Mouse (Mus musculus) c-Kit-positive CD71-positive TER-119-negative erythroid progenitor cells, embryonic 14.5 days (primary cell): ENCODE measurements around the gene Mrps22.
A peak's percentile ranks its signal among the peaks of the same experiment; 100 is the strongest.

Experiments used
- DNase-seq: peaks from one replicate; pipeline ENCODE4 v3.0.0-alpha.2; 2013; ENCODE audit warnings: low read depth

Gene Mrps22

DNA sequence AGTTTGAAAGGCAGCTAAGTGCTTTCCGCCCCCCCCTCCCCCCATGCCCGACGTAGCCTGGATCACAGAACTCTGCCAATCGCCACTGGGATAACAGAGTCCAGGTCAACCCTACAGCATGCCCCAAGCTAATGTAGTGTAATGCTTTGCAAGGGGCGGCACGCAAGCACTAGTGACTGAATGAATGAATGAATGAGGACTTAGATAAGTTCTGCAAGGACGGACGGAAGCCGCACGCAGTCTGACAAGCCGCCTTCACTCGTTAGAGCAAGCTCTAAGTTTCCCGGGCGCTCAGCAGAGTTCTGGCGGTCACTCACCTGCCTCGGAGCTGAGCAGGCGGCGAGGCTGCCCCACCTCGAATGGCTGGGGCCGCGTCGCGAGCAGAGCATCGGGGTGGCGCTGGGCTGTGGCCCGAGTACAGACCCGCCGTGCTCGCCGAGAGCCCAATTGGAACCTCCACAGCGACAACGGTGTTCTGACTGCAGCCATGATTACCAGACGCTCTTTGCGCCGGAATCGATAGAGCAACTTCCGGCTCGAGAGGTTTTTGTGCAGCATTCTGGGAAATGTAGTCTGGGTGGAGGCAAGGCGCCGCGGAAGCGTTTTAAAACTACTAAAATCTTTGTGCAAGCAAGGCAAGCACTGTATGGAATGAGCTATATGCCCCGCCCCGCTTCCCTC, at the start of gene Mrps22:
Gene Mrps22 (minus strand): TSS at position 505 of the 681 bp plus-strand sequence.
- peak; percentile 90 for DNase-seq

DNA sequence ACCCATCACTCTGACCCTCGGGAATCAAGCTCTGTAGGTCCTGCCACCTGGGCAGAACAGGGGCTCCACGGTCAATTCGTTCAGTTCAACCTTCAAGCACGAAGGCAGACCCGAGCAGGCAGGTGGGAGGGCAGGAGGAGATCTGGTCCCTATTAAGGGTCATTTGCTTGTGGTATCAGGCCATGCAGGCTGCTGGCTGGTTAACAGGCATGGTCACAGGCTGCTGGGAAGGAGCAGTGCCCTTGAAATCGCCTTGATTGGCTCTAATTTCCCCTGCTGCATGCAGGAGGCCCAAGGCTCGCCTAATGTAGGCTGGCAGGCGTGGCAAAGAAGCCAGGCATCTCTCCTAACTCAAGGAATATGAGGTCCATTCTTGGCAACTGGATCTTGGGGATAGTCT, 49.1 kb upstream of the Mrps22 start:
- DNase-seq, result no peak

DNA sequence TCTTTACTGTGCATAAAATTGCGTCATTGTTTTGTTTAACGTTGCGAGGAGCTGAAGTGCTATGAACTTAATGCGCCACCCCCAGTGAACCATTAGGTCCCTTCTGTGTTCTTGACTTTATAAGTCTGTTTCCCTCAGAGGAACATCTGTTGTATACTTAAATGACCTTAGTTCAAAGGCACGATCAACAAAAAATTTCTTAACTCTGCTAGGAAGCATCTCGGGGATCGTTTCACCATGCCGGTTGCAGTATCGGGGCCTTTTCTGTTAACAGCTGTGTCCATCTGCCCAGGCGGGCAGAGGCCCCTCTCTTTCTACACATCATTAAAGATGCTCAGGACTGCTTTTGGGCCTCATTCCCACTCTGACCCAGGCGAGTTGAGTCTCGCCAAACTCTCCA, 46.0 kb upstream of the Mrps22 start:
- no peak for DNase-seq

DNA sequence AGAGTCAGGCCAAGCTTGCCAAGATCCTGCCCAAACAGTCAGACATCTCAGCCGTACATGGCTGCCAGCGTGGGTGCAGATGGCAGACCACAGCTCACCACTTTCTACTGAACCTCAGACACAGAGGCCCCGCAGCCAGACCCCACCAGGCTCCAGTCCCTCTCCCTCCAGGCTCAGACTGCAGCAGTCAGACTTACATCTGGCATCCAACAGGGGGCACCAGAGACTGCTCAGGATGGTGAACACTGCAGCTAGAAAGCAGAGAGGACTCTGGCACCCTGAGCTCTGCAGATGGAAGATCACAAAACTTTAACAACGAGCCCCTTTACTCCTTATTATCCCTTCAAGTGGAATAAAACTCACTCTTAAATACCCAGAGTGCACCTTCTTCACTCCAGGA, 44.3 kb upstream of the Mrps22 start:
- DNase-seq, result peak; percentile 8

DNA sequence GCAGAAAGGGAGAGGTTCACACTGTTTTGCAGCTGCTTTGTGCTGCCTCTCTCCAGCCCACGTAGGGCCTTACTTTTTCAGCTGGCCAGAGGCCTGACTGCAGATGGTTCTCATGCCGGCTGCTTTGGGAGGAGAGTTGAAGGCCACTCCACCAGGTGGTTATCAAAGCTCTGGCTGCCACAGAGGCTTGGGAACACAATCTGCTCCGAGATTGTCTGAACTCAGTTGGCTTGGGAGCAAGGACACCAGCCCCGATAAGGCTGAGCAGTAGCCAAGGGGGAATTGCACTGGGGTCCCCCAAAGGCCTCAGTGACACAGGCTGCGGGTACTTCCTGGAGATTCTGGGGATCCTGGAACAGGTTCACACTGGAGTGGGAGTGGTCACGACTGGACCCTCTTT, 40.7 kb upstream of the Mrps22 start:
- no peak for DNase-seq

DNA sequence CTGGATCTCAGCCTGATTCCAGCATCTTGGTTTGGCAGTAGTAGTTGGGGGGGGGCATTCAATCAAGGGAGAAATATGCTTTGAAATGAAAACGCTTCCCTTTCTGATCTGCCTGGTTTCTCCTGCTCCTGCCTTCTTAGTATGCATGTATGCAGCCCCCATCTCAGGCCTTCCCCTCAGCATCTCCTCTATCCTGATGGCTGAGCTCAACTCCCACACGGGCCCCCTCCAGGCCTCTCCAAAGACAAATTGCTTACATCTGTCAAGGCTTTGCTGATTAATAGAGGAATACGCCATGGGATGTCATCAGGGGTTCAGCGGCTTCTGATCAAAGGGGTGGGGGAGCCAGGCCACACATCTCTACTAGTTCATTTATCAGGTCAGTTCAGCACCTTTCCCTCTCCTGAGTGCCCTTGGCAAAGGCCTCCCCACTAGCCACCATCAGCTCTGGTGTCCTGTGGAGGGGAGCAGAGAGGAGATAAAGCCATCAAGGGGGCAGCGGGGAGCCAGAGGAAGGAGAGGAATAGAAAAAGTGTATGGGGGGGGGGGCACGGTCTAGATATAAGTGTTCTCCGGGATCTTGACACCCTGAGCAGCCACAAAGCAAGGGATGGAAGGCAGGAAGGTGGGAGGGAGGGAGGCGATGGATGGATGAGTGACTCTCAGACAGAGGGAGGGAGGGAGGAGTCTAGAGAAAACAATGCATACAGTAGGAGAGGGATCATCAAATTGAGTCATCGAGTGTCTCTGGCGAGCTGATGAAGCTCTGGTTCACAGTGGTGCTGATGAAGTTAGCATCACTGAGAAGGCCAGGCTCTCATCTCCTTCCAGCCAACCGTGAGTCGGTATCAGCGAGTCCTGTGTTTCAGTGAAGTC, 32.1 kb upstream of the Mrps22 start:
- no peak for DNase-seq

DNA sequence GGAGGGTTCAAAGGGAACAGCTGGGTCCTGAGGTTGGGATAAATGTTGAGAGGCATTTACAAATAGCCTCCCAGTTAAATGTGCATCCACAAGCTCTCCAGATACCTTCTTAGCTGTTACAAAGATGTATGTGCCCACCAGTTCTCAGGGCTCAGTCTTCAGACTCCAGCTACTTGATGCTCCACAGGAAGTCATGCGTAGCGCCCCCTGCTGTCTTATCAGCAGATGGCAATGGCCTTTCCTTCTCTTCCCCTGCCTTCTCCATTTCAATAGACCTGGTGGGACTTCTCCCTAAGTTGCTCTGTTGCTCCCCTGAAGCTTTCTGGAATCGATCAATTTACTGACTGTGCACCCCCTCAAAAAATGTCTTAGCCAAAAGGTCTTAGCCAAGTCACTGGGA, 27.0 kb upstream of the Mrps22 start:
- DNase-seq, result peak; percentile 8

DNA sequence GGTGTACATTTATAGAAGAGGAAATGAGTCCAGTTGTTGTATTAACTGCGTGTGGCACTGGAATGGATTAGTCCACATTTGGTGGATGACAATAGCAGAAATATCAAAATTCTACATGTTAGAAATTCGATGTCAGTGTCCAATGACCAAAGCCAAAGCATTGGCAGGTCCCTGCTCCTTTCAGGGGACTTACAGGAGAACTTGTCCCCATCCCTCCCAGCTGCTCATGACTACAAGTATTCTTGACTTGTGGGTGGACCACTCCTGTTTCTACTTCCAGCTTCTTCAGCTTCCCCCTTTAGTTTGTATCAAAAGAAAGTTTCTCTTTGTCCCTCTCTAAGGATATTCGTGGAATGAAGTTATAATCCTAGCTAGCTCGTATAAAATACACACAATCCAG, 3.4 kb upstream of the Mrps22 start:
- no peak for DNase-seq

DNA sequence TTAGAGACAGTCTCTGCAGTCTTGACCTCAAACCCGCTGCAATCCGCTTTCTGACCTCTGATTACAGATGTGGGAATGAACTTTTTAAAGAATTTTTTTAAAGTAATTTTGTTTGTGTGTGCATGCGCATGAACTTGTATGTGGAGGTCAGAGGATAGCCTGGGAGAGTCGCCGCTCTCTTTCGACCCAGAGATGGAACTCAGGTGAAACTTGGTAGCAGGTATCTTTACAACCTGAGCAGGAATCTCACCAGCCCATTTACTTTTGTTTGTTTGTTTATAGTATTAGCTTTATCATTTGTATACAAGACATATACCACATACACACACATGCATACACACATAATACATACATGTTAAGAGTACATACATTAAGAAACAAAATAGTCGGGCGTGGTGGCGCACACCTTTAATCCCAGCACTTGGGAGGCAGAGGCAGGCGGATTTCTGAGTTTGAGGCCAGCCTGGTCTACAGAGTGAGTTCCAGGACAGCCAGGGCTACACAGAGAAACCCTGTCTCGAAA, 438 bp upstream of the Mrps22 start:
- no peak for DNase-seq

DNA sequence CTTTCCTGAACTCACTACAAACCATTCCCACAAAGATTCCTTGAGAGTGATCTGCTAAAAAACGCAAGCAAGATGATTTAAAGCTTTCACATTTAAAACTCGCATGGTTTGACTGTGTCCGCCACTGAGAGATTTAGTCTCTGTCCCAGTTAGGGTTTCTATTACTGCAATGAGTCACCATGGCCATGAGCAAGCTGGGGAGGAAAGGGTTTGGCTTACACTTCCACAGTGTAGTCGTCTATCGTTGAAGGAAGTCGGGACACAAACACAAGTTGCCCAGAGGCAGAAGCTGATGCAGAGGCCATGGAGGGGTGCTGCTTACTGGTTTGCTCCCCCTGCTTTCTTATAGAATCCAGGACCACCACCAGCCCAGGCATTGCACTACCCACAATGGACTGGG, 1.4 kb downstream of the Mrps22 start:
- no peak for DNase-seq

DNA sequence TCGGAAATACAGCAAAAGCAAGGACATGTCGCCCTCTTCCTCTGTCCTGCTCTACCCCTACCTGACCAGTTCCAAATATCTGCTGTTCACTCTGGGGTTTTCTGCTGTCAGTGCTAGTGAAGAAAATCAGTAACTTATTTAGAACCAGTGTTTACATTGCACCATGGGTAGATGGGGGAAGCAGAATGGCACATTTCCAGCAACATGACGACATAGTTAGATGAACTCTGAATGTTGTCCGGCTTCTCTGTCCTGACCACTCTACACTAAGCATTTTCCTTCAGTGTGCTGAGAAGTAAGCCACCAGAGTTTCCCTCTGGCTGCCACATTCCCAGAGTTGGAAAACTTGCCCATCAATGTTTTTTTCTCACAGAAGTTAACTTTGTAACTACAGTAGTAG, 17.6 kb downstream of the Mrps22 start:
- DNase-seq, result no peak

DNA sequence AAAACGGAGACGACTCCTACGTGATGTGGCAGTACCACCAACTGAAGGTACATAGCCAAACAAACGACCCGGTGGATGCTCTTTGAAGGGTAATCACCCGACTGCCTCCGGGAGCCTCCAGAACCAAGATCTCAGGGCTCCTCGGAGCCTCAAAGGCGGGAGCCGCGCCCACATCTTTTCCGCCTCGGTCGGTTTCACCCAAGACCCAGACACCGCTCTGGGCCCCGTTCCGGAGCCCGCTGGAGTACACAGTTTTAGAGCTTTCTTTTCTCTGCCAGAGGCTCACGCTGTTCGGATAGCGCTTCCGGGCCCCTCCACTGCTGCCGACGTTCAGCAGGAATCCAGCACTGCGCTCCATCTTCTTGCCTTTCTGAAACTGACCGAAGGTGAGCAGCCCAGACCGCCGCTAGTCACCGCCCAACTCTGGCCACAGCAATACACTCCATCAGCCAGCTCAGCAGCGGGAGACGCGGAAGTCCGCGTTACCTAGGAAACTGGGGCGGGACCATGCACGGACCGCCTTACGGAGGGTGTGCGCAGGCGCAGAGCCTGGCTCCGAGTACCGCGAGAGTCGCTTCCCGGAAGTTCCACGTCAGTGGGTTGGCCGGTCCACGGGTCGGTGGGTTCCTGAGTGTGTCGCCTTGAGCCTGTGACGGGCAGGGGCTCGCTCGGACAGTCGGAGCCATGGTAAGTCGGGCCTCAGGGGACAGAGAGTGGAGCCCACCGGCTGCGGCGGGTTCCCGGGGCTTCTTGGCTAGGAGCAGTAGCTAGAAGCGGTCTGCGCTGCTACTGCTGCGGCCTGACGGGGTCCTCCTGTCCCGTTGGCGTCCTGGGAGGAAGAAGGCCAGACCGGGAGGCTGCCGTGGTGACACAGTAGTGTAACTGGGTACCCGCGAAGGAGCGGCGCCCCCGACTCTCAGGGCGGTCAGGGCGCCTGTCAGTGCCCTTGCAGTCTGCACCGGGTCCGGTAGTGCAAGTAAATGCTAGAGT, 38.0 kb downstream of the Mrps22 start, which contains the start of gene Copb2:
Gene Copb2 (plus strand): TSS at position 585 of the 990 bp plus-strand sequence.
- DNase-seq, result peak; percentile 92

DNA sequence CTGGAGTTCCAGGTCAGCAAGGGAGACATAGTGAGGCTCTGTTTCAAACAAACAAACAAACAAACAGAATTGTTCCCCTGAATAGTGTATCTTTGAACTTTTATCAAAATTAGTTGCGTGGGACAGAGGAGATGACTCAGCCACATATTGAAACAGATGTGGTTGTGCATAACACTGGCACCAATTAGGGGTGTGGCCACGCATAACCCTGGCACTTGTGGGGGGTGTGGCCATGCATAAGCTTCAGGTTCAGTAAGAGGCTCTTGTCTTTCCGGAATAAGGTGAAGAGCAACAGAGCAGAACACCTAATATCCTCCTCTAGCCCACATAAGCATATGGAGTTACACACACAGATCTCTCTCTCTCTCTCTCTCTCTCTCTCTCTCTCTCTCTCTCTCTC, 57.4 kb downstream of the Mrps22 start:
- DNase-seq, result no peak
